Mouse (Mus musculus): ENCODE measurements around the gene Gm10553. TPM values are rescaled to one million over a fixed set of nuclear protein-coding genes. Genes with fewer than 3 reads are reported as not detected.
"Not testable (repeated sequence)": the region's sequence is repeated elsewhere in the genome, so short reads cannot be mapped to it uniquely, and the experiment has no call there.

Gene Gm10553
- total and polyA plus RNA-seq, 2 experiments from 2014 or later = not detected

DNA sequence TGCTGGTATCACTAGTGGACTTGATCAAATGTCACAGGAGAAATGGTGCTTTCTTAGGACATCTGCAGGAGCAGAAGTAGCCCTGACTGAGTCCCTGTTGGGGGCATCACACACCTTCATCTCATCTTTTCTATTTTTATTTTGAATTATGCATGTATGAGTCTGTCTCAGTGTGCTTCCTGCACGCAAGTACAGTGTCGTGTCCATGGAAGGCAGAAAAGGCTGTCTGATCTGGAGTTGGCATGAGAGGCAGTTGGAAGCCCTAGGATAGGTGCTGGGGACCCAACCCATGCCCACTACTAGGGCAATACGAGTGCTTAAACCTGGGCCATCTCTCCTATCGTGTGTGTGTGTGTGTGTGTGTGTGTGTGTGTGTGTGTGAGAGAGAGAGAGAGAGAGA, 5.4 kb downstream of the Gm10553 start:
- H3K9me3 ChIP-seq (replicated peaks; ENCODE audit: control insufficient read depth, low read length); H3K4me3 ChIP-seq (ENCODE audit: low read depth, low read length); ATAC-seq (ENCODE audit: insufficient read depth, low read depth); H3K27me3 ChIP-seq (ENCODE audit: control insufficient read depth, insufficient read depth, low read length); H3K27ac ChIP-seq (ENCODE audit: low read depth); DNase-seq (ENCODE audit: low spot score); H3K9ac ChIP-seq (replicated peaks; ENCODE audit: low read depth, low read length); H3K4me2 ChIP-seq (ENCODE audit: low read depth, low read length); H3K4me1 ChIP-seq (ENCODE audit: control insufficient read depth, insufficient read depth); H3K36me3 ChIP-seq (replicated peaks; ENCODE audit: control insufficient read depth, insufficient read depth, low read length): not testable (repeated sequence)
- WGBS = 73% methylated on average over 4 of the region's 4 CpGs

GRCm38 (mm10) chr1:85106013-85106412, 6.0 kb downstream of the Gm10553 start:
- not testable (repeated sequence) for H3K36me3 ChIP-seq (replicated peaks; ENCODE audit: control insufficient read depth, insufficient read depth, low read length); H3K4me3 ChIP-seq (ENCODE audit: low read depth, low read length); ATAC-seq (ENCODE audit: insufficient read depth, low read depth)

GRCm38 (mm10) chr1:85109753-85110152, 9.8 kb downstream of the Gm10553 start, which contains the start of gene A530032D15Rik:
A530032D15Rik (minus strand) TSS chr1:85109853.
- H3K27ac ChIP-seq (ENCODE audit: low read depth); H3K9me3 ChIP-seq (replicated peaks; ENCODE audit: control insufficient read depth, low read length); H3K9ac ChIP-seq (replicated peaks; ENCODE audit: low read depth, low read length); H3K36me3 ChIP-seq (replicated peaks; ENCODE audit: control insufficient read depth, insufficient read depth, low read length); DNase-seq (ENCODE audit: low spot score); H3K27me3 ChIP-seq (ENCODE audit: control insufficient read depth, insufficient read depth, low read length); H3K4me2 ChIP-seq (ENCODE audit: low read depth, low read length); H3K4me1 ChIP-seq (ENCODE audit: control insufficient read depth, insufficient read depth); ATAC-seq (ENCODE audit: insufficient read depth, low read depth); H3K4me3 ChIP-seq (ENCODE audit: low read depth, low read length): not testable (repeated sequence)
- WGBS = no CpG with 5 or more reads among the region's 7 CpGs

More at GRCm38 (mm10) chr1:85106013-85106412, 6.0 kb downstream of the Gm10553 start:
- H3K4me2 ChIP-seq (ENCODE audit: low read depth, low read length); H3K4me1 ChIP-seq (ENCODE audit: control insufficient read depth, insufficient read depth); H3K9me3 ChIP-seq (replicated peaks; ENCODE audit: control insufficient read depth, low read length); DNase-seq (ENCODE audit: low spot score); H3K27me3 ChIP-seq (ENCODE audit: control insufficient read depth, insufficient read depth, low read length); H3K9ac ChIP-seq (replicated peaks; ENCODE audit: low read depth, low read length); H3K27ac ChIP-seq (ENCODE audit: low read depth): not testable (repeated sequence)
- WGBS = 52% methylated on average over 5 of the region's 6 CpGs

DNA sequence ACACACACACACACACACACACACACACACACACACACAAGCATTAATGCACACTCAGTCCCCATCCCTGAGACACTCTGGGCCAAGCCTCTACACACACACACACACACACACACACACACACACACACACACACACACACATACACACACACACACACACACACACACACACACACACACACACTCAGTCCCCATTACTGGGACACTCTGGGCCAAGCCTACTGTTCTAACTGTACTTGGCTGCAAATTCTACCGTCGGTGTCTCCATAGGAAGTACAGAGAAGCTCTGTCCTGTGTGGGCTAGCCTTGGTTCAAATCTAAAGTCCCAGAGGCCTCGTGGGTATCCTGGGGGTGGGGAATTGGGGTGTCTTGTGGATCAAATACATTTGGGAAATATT, 10.9 kb downstream of the Gm10553 start:
- not testable (repeated sequence) for H3K4me2 ChIP-seq (ENCODE audit: low read depth, low read length); H3K36me3 ChIP-seq (replicated peaks; ENCODE audit: control insufficient read depth, insufficient read depth, low read length); DNase-seq (ENCODE audit: low spot score); H3K9ac ChIP-seq (replicated peaks; ENCODE audit: low read depth, low read length); H3K4me1 ChIP-seq (ENCODE audit: control insufficient read depth, insufficient read depth); ATAC-seq (ENCODE audit: insufficient read depth, low read depth); H3K27ac ChIP-seq (ENCODE audit: low read depth); H3K9me3 ChIP-seq (replicated peaks; ENCODE audit: control insufficient read depth, low read length); H3K4me3 ChIP-seq (ENCODE audit: low read depth, low read length); H3K27me3 ChIP-seq (ENCODE audit: control insufficient read depth, insufficient read depth, low read length)
- WGBS = 70% methylated on average over 2 of the region's 3 CpGs

- H3K4me3 ChIP-seq (ENCODE audit: low read depth, low read length); H3K36me3 ChIP-seq (replicated peaks; ENCODE audit: control insufficient read depth, insufficient read depth, low read length); H3K9ac ChIP-seq (replicated peaks; ENCODE audit: low read depth, low read length); H3K4me2 ChIP-seq (ENCODE audit: low read depth, low read length); H3K27ac ChIP-seq (ENCODE audit: low read depth); DNase-seq (ENCODE audit: low spot score); H3K9me3 ChIP-seq (replicated peaks; ENCODE audit: control insufficient read depth, low read length); H3K27me3 ChIP-seq (ENCODE audit: control insufficient read depth, insufficient read depth, low read length); H3K4me1 ChIP-seq (ENCODE audit: control insufficient read depth, insufficient read depth); ATAC-seq (ENCODE audit: insufficient read depth, low read depth): not testable (repeated sequence)
- WGBS = 60% methylated on average over 9 of the region's 10 CpGs
Measured at GRCm38 (mm10) chr1:85111572-85111971, 11.6 kb downstream of the Gm10553 start.

GRCm38 (mm10) chr1:85112266-85112665, 12.3 kb downstream of the Gm10553 start:
- H3K27me3 ChIP-seq (ENCODE audit: control insufficient read depth, insufficient read depth, low read length); H3K9me3 ChIP-seq (replicated peaks; ENCODE audit: control insufficient read depth, low read length); H3K9ac ChIP-seq (replicated peaks; ENCODE audit: low read depth, low read length); H3K27ac ChIP-seq (ENCODE audit: low read depth); ATAC-seq (ENCODE audit: insufficient read depth, low read depth); H3K4me1 ChIP-seq (ENCODE audit: control insufficient read depth, insufficient read depth); H3K4me2 ChIP-seq (ENCODE audit: low read depth, low read length); DNase-seq (ENCODE audit: low spot score); H3K4me3 ChIP-seq (ENCODE audit: low read depth, low read length); H3K36me3 ChIP-seq (replicated peaks; ENCODE audit: control insufficient read depth, insufficient read depth, low read length): not testable (repeated sequence)
- 80% methylated on average over 7 of the region's 7 CpGs for WGBS

DNA sequence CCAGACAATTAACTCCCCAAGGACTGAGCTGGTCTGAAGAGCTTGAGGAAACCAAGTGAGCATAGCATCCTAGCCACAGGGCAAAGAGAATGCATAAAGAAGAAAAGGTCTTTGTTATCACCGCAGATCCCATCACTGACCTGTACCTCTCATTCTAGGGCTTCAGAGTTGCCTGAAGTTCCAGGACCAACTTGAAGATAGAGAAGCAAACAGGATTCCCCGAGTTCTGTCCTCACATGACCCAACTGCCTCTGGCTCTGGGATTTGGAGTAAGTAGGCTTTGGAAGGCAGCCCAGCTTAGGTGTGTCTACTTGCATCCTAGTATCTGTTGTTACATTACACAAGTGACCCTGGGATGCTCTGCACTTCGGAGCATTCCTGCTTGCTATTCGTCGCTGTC, 12.9 kb downstream of the Gm10553 start:
- not testable (repeated sequence) for H3K4me2 ChIP-seq (ENCODE audit: low read depth, low read length); H3K4me3 ChIP-seq (ENCODE audit: low read depth, low read length); H3K9ac ChIP-seq (replicated peaks; ENCODE audit: low read depth, low read length); H3K4me1 ChIP-seq (ENCODE audit: control insufficient read depth, insufficient read depth); DNase-seq (ENCODE audit: low spot score); H3K9me3 ChIP-seq (replicated peaks; ENCODE audit: control insufficient read depth, low read length); H3K27me3 ChIP-seq (ENCODE audit: control insufficient read depth, insufficient read depth, low read length); H3K27ac ChIP-seq (ENCODE audit: low read depth); H3K36me3 ChIP-seq (replicated peaks; ENCODE audit: control insufficient read depth, insufficient read depth, low read length); ATAC-seq (ENCODE audit: insufficient read depth, low read depth)
- WGBS = 56% methylated on average over 2 of the region's 5 CpGs

DNA sequence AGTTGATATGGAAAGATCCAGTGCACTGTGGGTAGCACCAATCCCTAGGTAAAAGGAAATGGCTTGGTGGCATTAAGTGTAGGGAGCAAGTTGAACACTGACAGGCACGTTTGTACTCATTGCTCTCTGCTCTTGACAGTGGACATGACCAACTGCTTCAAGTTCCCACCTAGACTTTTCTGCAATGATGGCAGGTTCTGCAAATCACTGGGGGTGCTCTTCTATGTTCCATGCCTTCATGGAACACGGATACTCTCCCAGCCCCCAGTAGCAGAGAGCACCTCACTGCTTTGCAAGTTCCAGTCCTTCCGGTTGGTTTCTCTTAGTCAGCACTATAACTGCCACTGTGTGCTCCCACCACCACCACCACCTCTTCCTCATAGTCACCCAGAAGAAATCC, 14.1 kb downstream of the Gm10553 start:
- H3K36me3 ChIP-seq (replicated peaks; ENCODE audit: control insufficient read depth, insufficient read depth, low read length); H3K4me1 ChIP-seq (ENCODE audit: control insufficient read depth, insufficient read depth); ATAC-seq (ENCODE audit: insufficient read depth, low read depth); H3K9me3 ChIP-seq (replicated peaks; ENCODE audit: control insufficient read depth, low read length); H3K4me3 ChIP-seq (ENCODE audit: low read depth, low read length); H3K9ac ChIP-seq (replicated peaks; ENCODE audit: low read depth, low read length); H3K4me2 ChIP-seq (ENCODE audit: low read depth, low read length); H3K27me3 ChIP-seq (ENCODE audit: control insufficient read depth, insufficient read depth, low read length); DNase-seq (ENCODE audit: low spot score); H3K27ac ChIP-seq (ENCODE audit: low read depth): not testable (repeated sequence)
- 60% methylated on average over 3 of the region's 3 CpGs for WGBS

GRCm38 (mm10) chr1:85114666-85115402, 14.9 kb downstream of the Gm10553 start:
- H3K4me1 ChIP-seq (ENCODE audit: control insufficient read depth, insufficient read depth); H3K9ac ChIP-seq (replicated peaks; ENCODE audit: low read depth, low read length); H3K36me3 ChIP-seq (replicated peaks; ENCODE audit: control insufficient read depth, insufficient read depth, low read length); H3K27me3 ChIP-seq (ENCODE audit: control insufficient read depth, insufficient read depth, low read length); H3K27ac ChIP-seq (ENCODE audit: low read depth); DNase-seq (ENCODE audit: low spot score); H3K9me3 ChIP-seq (replicated peaks; ENCODE audit: control insufficient read depth, low read length); H3K4me3 ChIP-seq (ENCODE audit: low read depth, low read length); ATAC-seq (ENCODE audit: insufficient read depth, low read depth); H3K4me2 ChIP-seq (ENCODE audit: low read depth, low read length): not testable (repeated sequence)
- WGBS = 49% methylated on average over 6 of the region's 6 CpGs

All from heart, postnatal 0 days (tissue).